Mouse (Mus musculus) C2C12 (cell line): Measurements from ENCODE around the gene Adgrl1. TPM values are rescaled to one million over a fixed set of nuclear protein-coding genes. Genes with fewer than 3 reads are reported as not detected.

Experiments used
- H3K27me3 ChIP-seq: one replicate; pipeline ENCODE4 v1.6.1; 2011; ENCODE audit not compliant: control insufficient read depth, insufficient read depth, insufficient read length
- H3K36me3 ChIP-seq: one replicate; pipeline ENCODE4 v1.6.1; 2011; ENCODE audit not compliant: control insufficient read depth, insufficient read depth
- H3K4me3 ChIP-seq: one replicate; pipeline ENCODE4 v1.5.1; 2011; ENCODE audit warnings: mild to moderate bottlenecking, control low read depth; ENCODE audit not compliant: poor library complexity, insufficient read depth, severe bottlenecking
- H3K79me2 ChIP-seq: one replicate; pipeline ENCODE4 v1.6.1; 2011; ENCODE audit not compliant: control insufficient read depth, insufficient read depth
- H3K79me3 ChIP-seq: one replicate; pipeline ENCODE4 v1.6.1; 2011; ENCODE audit warnings: low read depth, control low read depth
- H3ac ChIP-seq: one replicate; pipeline ENCODE3; 2011; ENCODE audit warnings: low read depth; ENCODE audit not compliant: control insufficient read depth, insufficient read length
- CEBPB ChIP-seq: IDR thresholded peaks from one replicate; pipeline ENCODE4 v1.6.1; 2011; ENCODE audit warnings: low read depth, mild to moderate bottlenecking, control low read depth, moderate library complexity
- CTCF ChIP-seq: IDR thresholded peaks from one replicate; pipeline ENCODE4 v1.5.1; 2011; ENCODE audit not compliant: control insufficient read depth, insufficient read depth, insufficient read length
- FOSL1 ChIP-seq: IDR thresholded peaks from one replicate; pipeline ENCODE4 v1.8.0; 2011; ENCODE audit warnings: mild to moderate bottlenecking, low read length; ENCODE audit not compliant: poor library complexity, insufficient read depth, severe bottlenecking
- MAX ChIP-seq: IDR thresholded peaks from one replicate; pipeline ENCODE4 v1.6.1; 2011; ENCODE audit warnings: mild to moderate bottlenecking, control low read depth
- MYOD1 ChIP-seq: IDR thresholded peaks from one replicate; pipeline ENCODE4 v1.6.1; 2011; ENCODE audit warnings: low read depth; ENCODE audit not compliant: control insufficient read depth, insufficient read length
- MYOG ChIP-seq: IDR thresholded peaks from one replicate; pipeline ENCODE4 v1.6.1; 2011; ENCODE audit not compliant: control insufficient read depth, insufficient read length; ENCODE audit errors: extremely low read depth
- USF1 ChIP-seq: IDR thresholded peaks from one replicate; pipeline ENCODE4 v1.6.1; 2011; ENCODE audit warnings: low read depth, mild to moderate bottlenecking, control low read depth, moderate library complexity
- polyA plus RNA-seq: library from polyadenylated mRNA; unstranded; fragments of >200 nt; fragmentation: generic; extraction: Trizol; gene quantifications from one replicate; pipeline ENCODE4 v1.2.1, GENCODE M21; 2012; ENCODE audit warnings: missing spikeins

The Adgrl1 gene
- polyA plus RNA-seq, 1 experiment: 16.6 TPM

DNA sequence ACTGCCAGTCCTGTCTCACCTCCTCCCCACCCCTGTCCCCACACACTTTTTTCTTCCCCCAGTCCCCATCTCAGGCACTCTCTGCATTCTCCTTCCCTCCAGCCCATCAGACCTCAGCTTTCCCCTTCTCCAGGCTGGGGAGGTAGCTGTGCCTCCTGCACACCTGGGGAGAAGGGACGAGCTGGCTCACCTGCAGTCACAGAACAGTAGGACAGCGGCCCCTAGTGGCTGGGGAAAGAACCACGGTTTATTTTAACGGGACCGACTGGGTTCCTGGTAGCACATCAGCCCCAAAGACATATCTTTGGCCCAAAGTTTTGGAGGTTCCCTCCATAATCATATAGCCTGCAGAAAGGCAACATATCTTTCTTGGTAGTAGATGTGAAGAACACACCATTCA is 6.0 kb upstream of the Adgrl1 start:
- Histone ChIP-seq H3K79me3 (no peaks in the 10 kb centered on the region), H3ac (no peak overlapping the region), H3K27me3 (peaks cover 35% of the 10 kb centered on the region), H3K4me3 (no peak overlapping the region), H3K79me2 (no peaks in the 10 kb centered on the region), H3K36me3 (no peaks in the 10 kb centered on the region)
- TF ChIP-seq MYOD1: no peak
- peak; percentile 65 for TF ChIP-seq CTCF

DNA sequence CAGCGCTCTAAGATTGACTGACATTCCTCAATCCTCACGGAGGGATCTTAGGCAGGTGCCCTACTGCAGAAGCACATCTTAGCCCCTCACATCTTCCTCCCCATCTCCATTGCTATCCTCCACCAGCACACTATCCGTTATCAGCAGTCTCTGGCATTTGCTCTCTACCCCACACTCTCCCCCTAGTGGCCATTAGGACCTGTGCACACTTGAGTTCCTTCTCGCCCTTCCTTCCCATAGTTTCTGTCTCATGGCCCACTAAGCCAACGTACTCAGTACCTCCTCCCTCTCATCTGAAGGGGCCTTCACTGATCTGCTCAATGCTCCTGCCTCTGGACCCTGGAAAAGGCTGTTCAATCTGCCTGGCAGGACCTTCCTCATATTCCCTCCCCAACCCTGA is 4.0 kb upstream of the Adgrl1 start:
- TF ChIP-seq MAX (no peak), CTCF (peak; percentile 74)
- Histone ChIP-seq H3K27me3 (peaks cover 35% of the 10 kb centered on the region), H3K36me3 (no peaks in the 10 kb centered on the region), H3ac (no peak overlapping the region), H3K4me3 (no peak overlapping the region), H3K79me3 (no peaks in the 10 kb centered on the region), H3K79me2 (no peaks in the 10 kb centered on the region)

DNA sequence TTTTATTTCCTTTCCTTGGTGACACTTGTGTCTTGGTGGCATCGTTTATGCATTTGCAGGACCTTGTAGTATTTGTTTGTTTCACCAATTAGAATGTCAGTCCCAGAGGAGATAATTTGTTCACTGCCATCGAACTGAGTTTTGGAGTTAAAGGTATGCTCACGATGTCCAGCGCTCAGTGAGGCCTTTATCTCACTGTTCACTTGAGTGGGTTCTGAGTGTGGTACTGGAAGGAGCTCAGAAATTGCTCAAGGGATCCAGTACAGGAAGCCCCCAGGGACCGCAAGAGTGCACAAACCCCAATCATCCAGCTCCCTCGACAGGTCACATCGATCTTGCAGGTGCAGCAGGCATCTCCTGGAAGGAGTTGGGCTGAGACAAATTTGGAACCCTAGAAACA is 3.4 kb upstream of the Adgrl1 start:
- H3K79me3 ChIP-seq: no peaks in the 10 kb centered on the region
- no peak overlapping the region for H3K4me3 ChIP-seq
- no peaks in the 10 kb centered on the region for H3K36me3 ChIP-seq
- TF ChIP-seq MYOD1 (no peak), USF1 (no peak), CEBPB (no peak), CTCF (no peak), MAX (no peak), FOSL1 (no peak), MYOG (no peak)
- peaks cover 32% of the 10 kb centered on the region for H3K27me3 ChIP-seq
- H3K79me2 ChIP-seq: no peaks in the 10 kb centered on the region
- no peak overlapping the region for H3ac ChIP-seq

DNA sequence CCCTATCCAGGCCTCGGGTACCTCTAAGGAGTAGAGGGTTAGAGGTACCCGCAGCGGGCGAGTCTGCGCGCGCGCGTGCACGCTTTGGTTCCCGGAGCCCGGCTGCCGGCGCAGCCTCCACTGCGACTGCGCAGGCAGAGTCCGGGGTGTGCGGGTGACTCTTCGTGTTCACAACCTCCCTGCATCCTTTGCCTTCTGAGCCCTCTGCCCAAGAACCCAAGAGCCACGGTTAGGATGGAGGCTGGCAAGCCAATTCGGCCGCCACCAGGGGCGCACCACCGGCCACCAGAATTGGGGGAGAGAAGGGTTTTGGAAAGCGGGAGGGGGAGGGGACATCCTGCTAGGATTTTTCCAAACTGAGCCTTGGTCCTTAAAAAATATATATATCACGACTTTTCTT is 2.7 kb upstream of the Adgrl1 start:
- Histone ChIP-seq H3K36me3 (no peaks in the 10 kb centered on the region), H3K79me2 (no peaks in the 10 kb centered on the region), H3ac (no peak overlapping the region), H3K27me3 (peaks cover 24% of the 10 kb centered on the region), H3K79me3 (no peaks in the 10 kb centered on the region), H3K4me3 (no peak overlapping the region)
- no peak for TF ChIP-seq USF1
- peak; percentile 37 for TF ChIP-seq CTCF

DNA sequence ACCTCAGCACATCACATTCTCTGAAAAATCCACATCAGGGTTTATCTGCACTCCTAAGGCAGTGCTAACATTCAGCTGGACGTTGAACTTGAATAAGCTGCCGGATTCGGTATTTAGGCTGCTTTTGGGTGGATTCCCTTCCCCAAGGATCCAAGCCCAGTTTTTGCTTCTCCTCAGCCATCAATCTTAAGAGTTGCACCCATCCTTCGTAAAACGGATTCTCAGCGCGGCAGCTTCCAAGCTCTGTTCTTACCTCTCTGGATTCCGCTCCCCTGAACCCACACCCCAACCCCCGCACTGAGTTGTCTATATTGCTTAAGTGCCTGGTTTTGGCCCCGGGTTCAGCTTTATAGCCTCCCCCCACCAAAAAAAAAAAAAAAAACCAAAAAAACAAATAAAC is 1.4 kb upstream of the Adgrl1 start:
- no peak overlapping the region for H3K4me3 ChIP-seq
- no peaks in the 10 kb centered on the region for H3K79me2 ChIP-seq
- H3K79me3 ChIP-seq: no peaks in the 10 kb centered on the region
- H3K36me3 ChIP-seq: no peaks in the 10 kb centered on the region
- H3K27me3 ChIP-seq: peaks cover 13% of the 10 kb centered on the region
- no peak overlapping the region for H3ac ChIP-seq
- TF ChIP-seq USF1 (no peak), MYOD1 (no peak), MYOG (no peak), CTCF (no peak), FOSL1 (no peak), CEBPB (no peak), MAX (no peak)

DNA sequence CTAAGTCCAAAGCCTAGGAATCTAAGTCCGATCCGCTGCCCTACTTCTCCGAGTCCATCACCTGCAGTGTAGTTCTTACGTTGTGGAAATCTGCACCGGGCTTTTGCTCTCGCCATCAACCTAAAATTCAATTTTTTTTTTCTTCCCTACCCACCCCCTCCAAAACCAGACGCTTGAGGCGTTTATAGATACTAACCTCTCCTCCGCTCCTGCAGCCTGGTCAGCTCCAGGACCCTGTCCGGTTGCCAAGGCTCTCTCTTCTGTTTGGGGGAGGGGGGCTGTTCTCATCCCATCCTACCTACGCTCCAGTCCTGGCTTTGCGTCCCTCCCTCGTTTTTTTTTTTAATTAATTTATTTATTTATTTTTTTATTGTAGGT is 931 bp upstream of the Adgrl1 start:
- Histone ChIP-seq H3K79me3 (no peaks in the 10 kb centered on the region), H3K4me3 (no peak overlapping the region)

More for the DNA sequence above, 931 bp upstream of the Adgrl1 start:
- no peak for TF ChIP-seq CTCF
- TF ChIP-seq MYOG: no peak
- TF ChIP-seq MYOD1: no peak
- TF ChIP-seq MAX: no peak
- TF ChIP-seq FOSL1: no peak
- TF ChIP-seq CEBPB: no peak
- TF ChIP-seq USF1: no peak
- H3ac ChIP-seq: no peak overlapping the region
- H3K27me3 ChIP-seq: peaks cover 8% of the 10 kb centered on the region
- H3K79me2 ChIP-seq: no peaks in the 10 kb centered on the region
- no peaks in the 10 kb centered on the region for H3K36me3 ChIP-seq
